Mouse (Mus musculus) embryonic facial prominence, embryonic 10.5 days (tissue): ENCODE measurements around the gene Mst1r. TPM values are rescaled to one million over a fixed set of nuclear protein-coding genes. Genes with fewer than 3 reads are reported as not detected.

Experiments
- DNase-seq: peaks from one replicate; pipeline ENCODE4 v3.0.0-alpha.2; 2017; ENCODE audit warnings: low spot score
- H3K27ac ChIP-seq: fragments of 300-500 bp; sonication (generic); replicated peaks from 2 replicates; pipeline ENCODE4 v1.5.1; 2016; ENCODE audit warnings: mild to moderate bottlenecking
- H3K27me3 ChIP-seq: fragments of 300-500 bp; sonication (generic); replicated peaks from 2 replicates; pipeline ENCODE4 v1.6.1; 2016; ENCODE audit warnings: low read depth, mild to moderate bottlenecking; ENCODE audit not compliant: poor library complexity, severe bottlenecking
- H3K36me3 ChIP-seq: fragments of 300-500 bp; sonication (generic); replicated peaks from 2 replicates; pipeline ENCODE4 v1.6.1; 2016; ENCODE audit warnings: mild to moderate bottlenecking, moderate library complexity
- H3K4me1 ChIP-seq: fragments of 300-500 bp; sonication (generic); 2 replicates; pipeline ENCODE4 v1.6.1; 2016
- H3K4me3 ChIP-seq: fragments of 300-500 bp; sonication (generic); 2 replicates; pipeline ENCODE4 v1.5.1; 2016; ENCODE audit warnings: mild to moderate bottlenecking, moderate library complexity
- H3K9me3 ChIP-seq: fragments of 300-500 bp; sonication (generic); 2 replicates; pipeline ENCODE4 v1.6.1; 2016; ENCODE audit warnings: mild to moderate bottlenecking
- WGBS: fragments of 180-500 bp; shearing (Covaris S2); methylation state at CpG from one replicate; pipeline ENCODE4 v1.1.7; 2016; 5-methylcytosine and 5-hydroxymethylcytosine counted together
- polyA plus RNA-seq: library from polyadenylated mRNA; unstranded; fragments of >200 nt; fragmentation: Nextera tagmentation; extraction: Ambion mirVana; gene quantifications from 2 replicates; pipeline ENCODE4 v1.2.1, GENCODE M21; 2016

The Mst1r gene
- polyA plus RNA-seq: 0.65 and 1.1 TPM in 2 replicates

GRCm38 (mm10) chr9:107906252-107906966 is at the start of gene Mst1r:
Gene Mst1r, plus strand, starts transcription at chr9:107906873.
- Histone ChIP-seq H3K9me3 (no peaks in the 10 kb centered on the region), H3K4me3 (peak within 1 kb of the TSS; percentile 57), H3K36me3 (0 out of 2 replicates have a peak, but pooled peaks cover 5% of the 10 kb centered on the region), H3K4me1 (peaks cover 43% of the 10 kb centered on the region), H3K27me3 (peaks cover 58% of the 10 kb centered on the region), H3K27ac (peak within 1 kb of the TSS; percentile 70)
- 20% methylated on average over 19 of the region's 19 CpGs for WGBS
- DNase-seq: peak; percentile 87

GRCm38 (mm10) chr9:107858343-107858742 is 48.3 kb upstream of the Mst1r start:
- WGBS: 97% methylated on average over 3 of the region's 3 CpGs
- Histone ChIP-seq H3K4me1 (no peaks in the 10 kb centered on the region), H3K36me3 (peaks cover 77% of the 10 kb centered on the region)

GRCm38 (mm10) chr9:107864493-107864892 is 42.2 kb upstream of the Mst1r start:
- Histone ChIP-seq H3K27me3 (no peaks in the 10 kb centered on the region), H3K36me3 (peaks cover 55% of the 10 kb centered on the region), H3K9me3 (no peaks in the 10 kb centered on the region), H3K4me1 (no peaks in the 10 kb centered on the region; the same call in 1 of the 2 replicates), H3K4me3 (no peak overlapping the region), H3K27ac (no peak overlapping the region)
- 84% methylated on average over 1 of the region's 1 CpGs for whole genome bisulfite sequencing
- no peak for DNase-seq

More at GRCm38 (mm10) chr9:107858343-107858742, 48.3 kb upstream of the Mst1r start:
- Histone ChIP-seq H3K27ac (no peak overlapping the region), H3K27me3 (no peaks in the 10 kb centered on the region), H3K4me3 (no peak overlapping the region), H3K9me3 (no peaks in the 10 kb centered on the region)
- no peak for DNase-seq

GRCm38 (mm10) chr9:107866081-107866480 is 40.6 kb upstream of the Mst1r start:
- Histone ChIP-seq H3K36me3 (peaks cover 55% of the 10 kb centered on the region), H3K9me3 (no peaks in the 10 kb centered on the region), H3K4me3 (no peak overlapping the region), H3K27me3 (no peaks in the 10 kb centered on the region), H3K4me1 (peaks cover 1% of the 10 kb centered on the region), H3K27ac (no peak overlapping the region)
- WGBS: 93% methylated on average over 2 of the region's 2 CpGs
- no peak for DNase-seq

- peaks cover 24% of the 10 kb centered on the region for H3K36me3 ChIP-seq
- no peaks in the 10 kb centered on the region for H3K9me3 ChIP-seq
- H3K27me3 ChIP-seq: no peaks in the 10 kb centered on the region
- WGBS: under 1% methylated on average over 80 of the region's 80 CpGs
- peak; percentile 95 for DNase-seq
- H3K27ac ChIP-seq: peak overlapping the region; percentile 98
- peak overlapping the region; percentile 89 for H3K4me3 ChIP-seq
- peaks cover 16% of the 10 kb centered on the region for H3K4me1 ChIP-seq
These were observed 34.1 kb upstream of the Mst1r start for GRCm38 (mm10) chr9:107872350-107873098.

GRCm38 (mm10) chr9:107873137-107873536 is 33.5 kb upstream of the Mst1r start, which contains the start of gene Rbm6:
Gene Rbm6, minus strand, starts transcription at chr9:107873237.
- Histone ChIP-seq H3K4me3 (peak within 1 kb of the TSS; percentile 89), H3K27ac (peak within 1 kb of the TSS; percentile 98), H3K27me3 (no peaks in the 10 kb centered on the region), H3K36me3 (peaks cover 18% of the 10 kb centered on the region), H3K4me1 (peaks cover 16% of the 10 kb centered on the region), H3K9me3 (no peaks in the 10 kb centered on the region)
- no peak for DNase-seq
- WGBS: 12% methylated on average over 14 of the region's 14 CpGs

- WGBS: 81% methylated on average over 4 of the region's 4 CpGs
These were observed 26.3 kb upstream of the Mst1r start for GRCm38 (mm10) chr9:107880411-107880810.

GRCm38 (mm10) chr9:107887804-107888266 is 18.8 kb upstream of the Mst1r start, which contains the start of gene Mon1a:
Gene Mon1a, plus strand, starts transcription at chr9:107888151.
- H3K27ac ChIP-seq: peak within 1 kb of the TSS; percentile 80
- peaks cover 17% of the 10 kb centered on the region for H3K27me3 ChIP-seq
- no peaks in the 10 kb centered on the region for H3K9me3 ChIP-seq
- peaks cover 11% of the 10 kb centered on the region for H3K4me1 ChIP-seq
- 0 out of 2 replicates have a peak, but pooled peaks cover 3% of the 10 kb centered on the region for H3K36me3 ChIP-seq
- H3K4me3 ChIP-seq: peak within 1 kb of the TSS; percentile 76
- peak; percentile 89 for DNase-seq
- under 1% methylated on average over 28 of the region's 28 CpGs for WGBS

More at GRCm38 (mm10) chr9:107880411-107880810, 26.3 kb upstream of the Mst1r start:
- Histone ChIP-seq H3K9me3 (no peaks in the 10 kb centered on the region), H3K36me3 (no peaks in the 10 kb centered on the region), H3K4me3 (no peak overlapping the region), H3K27me3 (no peaks in the 10 kb centered on the region), H3K27ac (no peak overlapping the region), H3K4me1 (no peaks in the 10 kb centered on the region)
- no peak for DNase-seq

GRCm38 (mm10) chr9:107888267-107888850 is 18.3 kb upstream of the Mst1r start:
- Histone ChIP-seq H3K27ac (peak overlapping the region; percentile 80), H3K4me1 (peaks cover 11% of the 10 kb centered on the region), H3K4me3 (peak overlapping the region; percentile 76), H3K36me3 (0 out of 2 replicates have a peak, but pooled peaks cover 3% of the 10 kb centered on the region), H3K9me3 (no peaks in the 10 kb centered on the region), H3K27me3 (peaks cover 17% of the 10 kb centered on the region)
- peak; percentile 69 for DNase-seq
- under 1% methylated on average over 18 of the region's 18 CpGs for WGBS

GRCm38 (mm10) chr9:107890260-107890659 is 16.4 kb upstream of the Mst1r start:
- 87% methylated on average over 6 of the region's 6 CpGs for WGBS
- Histone ChIP-seq H3K27me3 (peaks cover 17% of the 10 kb centered on the region), H3K4me3 (no peak overlapping the region), H3K36me3 (0 out of 2 replicates have a peak, but pooled peaks cover 3% of the 10 kb centered on the region), H3K27ac (no peak overlapping the region), H3K4me1 (peaks cover 11% of the 10 kb centered on the region), H3K9me3 (no peaks in the 10 kb centered on the region)
- DNase-seq: no peak

GRCm38 (mm10) chr9:107891023-107891422 is 15.7 kb upstream of the Mst1r start:
- H3K4me1 ChIP-seq: peaks cover 11% of the 10 kb centered on the region
- 0 out of 2 replicates have a peak, but pooled peaks cover 3% of the 10 kb centered on the region for H3K36me3 ChIP-seq
- no peak for DNase-seq
- 98% methylated on average over 1 of the region's 1 CpGs for WGBS
- H3K4me3 ChIP-seq: no peak overlapping the region
- peaks cover 11% of the 10 kb centered on the region for H3K27me3 ChIP-seq
- no peak overlapping the region for H3K27ac ChIP-seq
- H3K9me3 ChIP-seq: no peaks in the 10 kb centered on the region

- no peaks in the 10 kb centered on the region for H3K9me3 ChIP-seq
- WGBS: 85% methylated on average over 10 of the region's 10 CpGs
- no peak overlapping the region for H3K4me3 ChIP-seq
- H3K27me3 ChIP-seq: peaks cover 44% of the 10 kb centered on the region
- peaks cover 19% of the 10 kb centered on the region for H3K36me3 ChIP-seq
- DNase-seq: no peak
- H3K4me1 ChIP-seq: peaks cover 19% of the 10 kb centered on the region
- H3K27ac ChIP-seq: no peak overlapping the region
These were observed 8.1 kb upstream of the Mst1r start for GRCm38 (mm10) chr9:107898563-107898962.
